Mouse (Mus musculus): ENCODE measurements at regions not wholly inside any gene's neighbourhood (a gene's known extent, or its start where the extent isn't known, plus 50 kb on each side); places are given as distances from the start of the nearest gene placed in this dataset.

DNA sequence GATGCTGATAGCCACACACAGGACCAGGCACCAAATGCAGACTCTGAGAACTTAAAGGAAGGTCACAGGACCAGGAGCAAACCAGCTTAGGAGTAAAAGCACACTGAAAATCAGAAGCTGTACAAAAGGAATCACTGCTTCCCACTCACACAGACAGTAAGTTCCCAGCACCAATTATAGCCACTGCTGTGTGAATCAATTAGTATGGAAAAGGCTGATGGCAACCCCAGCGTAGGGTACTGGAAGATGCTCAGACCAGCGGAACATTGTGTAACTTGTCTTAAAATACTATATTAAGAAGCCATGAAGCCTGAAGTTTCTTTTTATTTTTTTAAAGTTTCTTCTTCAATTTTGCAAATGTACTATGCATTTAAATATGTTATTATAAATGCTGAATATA, 115.8 kb downstream of the Lnpk start:
- TF ChIP-seq CTCF (IDR thresholded peaks at IDR 0.05): no peak
- DNase-seq (ENCODE audit: extremely low spot score in 1 of 2, low spot score in 2 of 2): no peak
- no peak overlapping the region for H3K4me3 ChIP-seq
- no peak overlapping the region for H3K27ac ChIP-seq
- intact Hi-C loops (cut with DNase I): no loop called here

DNA sequence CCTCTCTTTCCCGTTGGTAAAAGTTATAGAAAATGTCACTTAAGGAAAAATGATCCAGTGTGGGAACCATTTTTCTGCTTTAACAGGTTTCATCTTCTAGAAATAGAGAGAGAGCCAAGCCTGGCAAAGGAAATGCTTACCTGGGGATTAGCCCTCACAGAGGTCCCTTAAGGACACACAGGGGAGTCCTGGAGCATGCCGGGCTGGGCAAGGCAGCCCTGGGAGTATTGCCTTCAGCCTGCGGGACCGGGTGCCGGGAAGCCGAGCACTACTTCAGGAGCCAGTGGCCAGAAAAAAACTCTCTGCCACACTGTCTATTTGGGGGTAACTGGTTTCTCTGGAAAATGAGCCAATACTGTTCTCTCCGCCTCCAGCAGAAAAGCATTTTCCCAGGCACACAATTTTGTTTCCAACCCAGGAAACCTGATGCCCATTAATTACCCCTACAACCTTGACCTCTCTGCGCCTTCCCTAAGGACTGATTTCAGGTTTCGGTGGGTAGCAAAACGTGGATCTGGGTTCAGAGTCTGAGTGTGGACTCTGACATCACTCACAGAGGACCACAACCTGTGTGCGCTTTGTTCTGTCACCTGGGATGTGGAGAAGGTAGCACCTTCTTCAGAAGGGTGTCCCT, 117.9 kb downstream of the Lnpk start:
- TF ChIP-seq CTCF (IDR thresholded peaks at IDR 0.05): no peak

DNA sequence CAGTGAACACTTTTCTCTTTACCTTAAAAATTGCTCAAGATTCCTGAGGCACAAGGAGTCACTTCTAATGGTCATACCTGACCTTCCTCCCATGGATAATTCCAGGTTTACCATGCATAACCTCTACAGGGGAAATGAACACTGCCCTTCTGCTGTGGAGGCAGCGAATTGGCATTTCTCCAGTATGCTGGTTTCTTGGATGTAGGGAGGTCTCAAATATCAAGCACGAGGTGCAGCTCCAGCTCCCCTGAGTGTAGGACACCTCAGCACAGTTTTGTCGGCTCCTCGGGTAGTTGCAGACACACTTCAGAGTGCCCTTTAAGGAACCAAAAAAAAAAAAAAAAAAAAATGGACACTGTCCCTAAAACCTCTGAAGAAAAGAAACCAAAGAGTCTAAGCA, 124.8 kb downstream of the Lnpk start:
- Histone ChIP-seq H3K27ac (no peak overlapping the region), H3K4me3 (no peak overlapping the region)
- intact Hi-C loops (cut with DNase I): no loop called here
- TF ChIP-seq CTCF (IDR thresholded peaks at IDR 0.05): no peak
- no peak for DNase-seq (ENCODE audit: extremely low spot score in 1 of 2, low spot score in 2 of 2)

More for the DNA sequence above, 117.9 kb downstream of the Lnpk start:
- intact Hi-C loops (cut with DNase I): no loop called here
- DNase-seq (ENCODE audit: extremely low spot score in 1 of 2, low spot score in 2 of 2): no peak
- Histone ChIP-seq H3K4me3 (no peak overlapping the region), H3K27ac (no peak overlapping the region)

DNA sequence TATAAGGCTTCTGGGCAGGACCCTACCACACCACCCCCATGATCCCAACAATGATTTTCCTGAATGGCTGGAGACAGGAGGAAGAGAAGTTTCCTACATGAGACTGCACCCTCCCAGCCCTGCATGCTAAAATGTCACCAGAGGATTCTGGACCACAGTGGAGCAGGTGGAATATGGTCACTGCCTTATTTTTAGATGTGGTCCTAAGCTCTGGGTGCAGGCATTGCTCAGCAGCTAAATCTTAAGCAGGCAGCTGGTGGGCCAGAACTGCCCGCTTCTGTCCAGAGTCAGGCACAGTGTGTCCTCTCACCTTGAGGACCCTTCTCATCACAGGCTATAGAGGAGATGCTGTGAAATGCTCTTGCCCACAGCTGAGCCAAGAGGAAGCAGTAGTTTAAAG, 126.6 kb downstream of the Lnpk start:
- Histone ChIP-seq H3K4me3 (no peak overlapping the region), H3K27ac (no peak overlapping the region)
- no peak for TF ChIP-seq CTCF (IDR thresholded peaks at IDR 0.05)
- intact Hi-C loops (cut with DNase I): no loop called here
- no peak for DNase-seq (ENCODE audit: extremely low spot score in 1 of 2, low spot score in 2 of 2)

DNA sequence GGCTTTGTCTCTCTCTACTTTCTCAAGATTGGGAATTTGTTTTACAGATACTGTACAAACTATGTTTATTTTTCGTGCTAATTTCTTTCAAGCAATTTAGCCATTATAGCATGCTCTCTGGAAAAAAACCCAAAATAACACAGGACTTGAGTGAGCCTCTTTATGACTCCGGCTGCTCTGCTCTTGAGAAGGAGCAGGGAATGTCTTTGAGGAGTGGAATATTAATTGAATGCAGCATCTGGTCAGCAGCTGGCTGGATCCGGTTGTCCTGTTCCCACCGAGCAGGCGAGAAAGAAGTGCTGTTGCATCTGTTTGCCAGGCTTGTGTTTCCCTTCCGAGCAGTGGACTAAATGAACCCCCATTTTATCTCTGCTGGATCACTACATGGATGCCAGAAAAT, 127.7 kb downstream of the Lnpk start:
- DNase-seq (ENCODE audit: extremely low spot score in 1 of 2, low spot score in 2 of 2): no peak
- no peak overlapping the region for H3K4me3 ChIP-seq
- H3K27ac ChIP-seq: no peak overlapping the region
- no peak for TF ChIP-seq CTCF (IDR thresholded peaks at IDR 0.05)
- intact Hi-C loops (cut with DNase I): no loop called here

DNA sequence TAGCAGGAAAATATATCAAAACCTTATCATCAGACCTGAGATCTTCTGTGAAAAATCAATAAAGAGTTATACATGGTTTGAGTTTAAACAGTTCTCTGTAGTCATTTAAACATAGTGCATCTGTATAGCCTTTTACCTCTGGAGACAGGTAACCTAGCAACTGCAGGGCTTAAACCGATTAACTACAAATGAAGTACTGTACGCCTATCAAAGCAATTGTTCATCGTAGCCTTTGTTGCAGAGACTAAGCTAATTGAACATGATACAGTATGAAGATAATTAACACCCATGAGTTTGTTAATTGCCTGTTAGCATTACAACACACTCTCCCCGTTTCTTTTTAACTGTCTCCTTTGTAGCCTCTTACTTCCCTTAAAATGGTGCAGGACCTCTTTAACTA, 128.2 kb downstream of the Lnpk start:
- no peak overlapping the region for H3K27ac ChIP-seq
- intact Hi-C loops (cut with DNase I): no loop called here
- TF ChIP-seq CTCF (IDR thresholded peaks at IDR 0.05): no peak

DNA sequence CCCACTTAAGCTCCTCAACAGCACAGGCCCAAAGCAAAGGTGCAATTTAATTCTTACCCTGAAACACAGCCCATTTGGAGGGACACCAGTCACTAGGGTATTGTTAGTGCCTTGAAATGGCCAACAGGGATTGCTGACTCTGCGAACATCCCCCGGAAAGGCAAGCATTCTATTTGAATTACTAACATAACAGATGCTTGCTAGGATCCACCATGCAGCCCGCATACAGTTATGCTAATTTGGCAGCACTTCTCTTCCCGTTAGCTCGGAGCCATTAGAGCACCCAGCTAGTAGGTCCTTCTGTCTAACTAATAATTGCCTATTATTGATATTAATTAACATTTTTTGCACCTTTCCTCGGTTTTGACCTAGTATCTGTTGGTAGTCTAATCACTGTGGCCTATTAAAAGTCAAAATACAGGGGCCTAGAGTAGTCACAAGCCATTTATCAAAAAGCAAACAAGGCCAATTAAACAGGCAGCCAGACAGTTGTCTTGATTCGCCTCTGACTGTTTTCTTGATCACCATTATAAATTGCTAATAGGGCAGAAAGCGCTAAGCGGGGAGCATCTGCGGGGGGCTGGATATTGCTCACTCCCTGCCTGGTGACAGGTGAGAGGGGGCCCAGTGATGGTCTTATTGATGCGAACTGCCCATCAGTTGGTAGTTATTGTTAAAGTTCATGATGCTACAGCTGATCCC, 129.0 kb downstream of the Lnpk start:
- H3K27ac ChIP-seq: no peak overlapping the region
- no peak for DNase-seq (ENCODE audit: extremely low spot score in 1 of 2, low spot score in 2 of 2)
- intact Hi-C loops (cut with DNase I): no loop called here

More for the DNA sequence above, 128.2 kb downstream of the Lnpk start:
- no peak for DNase-seq (ENCODE audit: extremely low spot score in 1 of 2, low spot score in 2 of 2)
- H3K4me3 ChIP-seq: no peak overlapping the region

DNA sequence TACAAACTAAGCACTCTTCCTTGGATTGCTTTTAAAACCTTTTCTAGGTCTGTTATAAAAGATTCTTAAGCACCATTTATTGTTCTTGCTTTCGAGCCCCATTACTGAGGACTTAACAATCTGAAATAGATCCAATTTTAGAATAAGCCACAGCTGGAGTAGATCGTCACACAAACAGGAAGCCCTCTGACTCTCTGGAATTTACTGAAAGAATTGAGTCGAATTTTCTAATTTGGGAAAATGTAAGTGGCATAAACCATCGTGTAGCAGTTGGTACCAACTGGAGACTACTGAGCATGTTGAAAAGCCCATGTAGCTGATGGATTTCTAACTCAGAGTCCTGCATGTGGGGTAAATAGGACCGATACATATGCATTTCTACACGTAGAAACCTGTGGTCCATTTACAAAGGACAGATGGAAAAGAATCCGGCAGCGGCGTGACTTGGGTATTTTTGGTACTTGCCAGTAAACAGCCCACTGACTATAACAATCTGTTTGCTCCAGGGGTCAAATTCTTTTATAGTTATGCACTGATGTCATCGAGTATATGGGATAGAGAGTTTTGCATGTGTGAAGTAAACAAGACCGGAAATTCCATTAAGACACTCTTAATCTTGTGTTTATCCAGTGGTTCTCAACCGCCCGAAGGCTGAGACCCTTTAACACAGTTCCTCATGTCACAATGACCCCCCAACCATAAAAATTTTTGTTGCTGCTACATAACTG, 143.9 kb downstream of the Lnpk start:
- intact Hi-C loops (cut with DNase I): no loop called here
- DNase-seq (ENCODE audit: extremely low spot score in 1 of 2, low spot score in 2 of 2): no peak
- H3K27ac ChIP-seq: no peak overlapping the region
- no peak for TF ChIP-seq CTCF (IDR thresholded peaks at IDR 0.05)
- H3K4me3 ChIP-seq: no peak overlapping the region

More for the DNA sequence above, 129.0 kb downstream of the Lnpk start:
- H3K4me3 ChIP-seq: no peak overlapping the region
- no peak for TF ChIP-seq CTCF (IDR thresholded peaks at IDR 0.05)

DNA sequence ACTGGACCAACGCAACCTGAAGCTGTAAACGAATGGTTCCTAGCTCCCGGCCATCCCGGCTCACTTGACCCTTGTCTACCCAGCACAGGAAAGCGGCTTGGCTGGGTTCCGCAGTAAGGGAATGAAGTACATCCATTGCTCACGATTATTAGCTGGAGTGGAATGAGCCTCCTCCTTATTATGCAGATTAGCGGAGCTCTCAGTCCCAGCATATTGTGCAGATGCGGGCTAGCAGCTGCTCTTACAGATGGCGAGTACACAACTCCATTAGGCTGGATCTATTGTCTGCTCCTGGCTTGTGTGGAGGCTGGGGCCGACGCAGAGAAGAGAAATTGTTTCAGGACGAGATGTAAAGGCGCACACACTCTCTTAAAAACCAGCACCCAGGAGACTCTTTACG, 152.5 kb downstream of the Lnpk start:
- DNase-seq (ENCODE audit: extremely low spot score in 1 of 2, low spot score in 2 of 2): peak; percentile 17
- intact Hi-C loops (cut with DNase I): loop anchor here (5.0 kb wide), 2 partner anchors 76 to 124 kb away; no protein-coding TSS in a partner anchor
- TF ChIP-seq CTCF (IDR thresholded peaks at IDR 0.05): no peak
- Histone ChIP-seq H3K27ac (peak overlapping the region; percentile 47; the same call in 1 of the 2 replicates), H3K4me3 (peak overlapping the region; percentile 7; the same call in 1 of the 2 replicates)

DNA sequence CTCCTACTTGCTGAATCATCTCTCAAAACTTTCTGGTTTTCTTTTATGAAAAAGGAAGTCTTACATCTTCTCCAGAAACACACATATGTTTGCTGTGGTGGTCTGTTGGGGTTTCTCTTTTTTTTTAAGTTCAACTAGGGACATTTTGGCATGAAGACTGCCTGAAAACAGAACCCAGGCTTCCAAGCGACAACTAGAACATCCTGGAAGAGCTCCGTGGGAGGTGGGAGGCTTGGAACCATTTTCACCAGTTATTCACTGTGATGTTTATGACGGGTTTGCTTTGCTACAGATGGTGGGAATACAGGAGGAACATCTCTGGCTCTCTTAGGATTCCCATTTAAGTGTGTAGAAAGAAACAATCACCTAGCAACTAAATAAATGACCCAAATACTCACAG, 154.5 kb downstream of the Lnpk start:
- DNase-seq (ENCODE audit: extremely low spot score in 1 of 2, low spot score in 2 of 2): peak; percentile 25 to 43
- no peak for TF ChIP-seq CTCF (IDR thresholded peaks at IDR 0.05)
- intact Hi-C loops (cut with DNase I): loop anchor here (1.0 to 5.0 kb wide), 4 partner anchors 36 to 122 kb away; no protein-coding TSS in a partner anchor
- H3K4me3 ChIP-seq: no peak overlapping the region
- no peak overlapping the region; the same call in 1 of the 2 replicates for H3K27ac ChIP-seq

DNA sequence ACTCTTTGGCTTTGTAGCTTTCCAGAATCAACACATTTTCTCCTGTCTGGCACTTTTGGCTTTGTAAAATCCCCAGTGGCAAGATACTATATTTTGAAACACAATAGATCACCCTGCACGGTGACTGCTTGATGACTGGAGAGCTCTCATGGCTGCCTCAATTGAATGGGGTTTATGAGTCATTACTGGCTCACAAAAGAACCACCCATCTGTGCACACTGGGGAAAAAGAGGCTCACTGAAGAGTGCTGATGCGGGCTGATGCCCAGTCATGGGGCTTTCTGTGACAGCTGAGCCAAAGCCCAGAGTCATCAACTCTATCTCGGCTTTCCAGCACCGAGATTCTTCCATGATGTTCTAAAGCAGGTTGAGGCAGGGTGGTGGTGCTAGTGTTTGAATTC, 163.1 kb downstream of the Lnpk start:
- H3K4me3 ChIP-seq: no peak overlapping the region
- intact Hi-C loops (cut with DNase I): no loop called here
- DNase-seq (ENCODE audit: extremely low spot score in 1 of 2, low spot score in 2 of 2): no peak
- H3K27ac ChIP-seq: no peak overlapping the region
- no peak for TF ChIP-seq CTCF (IDR thresholded peaks at IDR 0.05)

DNA sequence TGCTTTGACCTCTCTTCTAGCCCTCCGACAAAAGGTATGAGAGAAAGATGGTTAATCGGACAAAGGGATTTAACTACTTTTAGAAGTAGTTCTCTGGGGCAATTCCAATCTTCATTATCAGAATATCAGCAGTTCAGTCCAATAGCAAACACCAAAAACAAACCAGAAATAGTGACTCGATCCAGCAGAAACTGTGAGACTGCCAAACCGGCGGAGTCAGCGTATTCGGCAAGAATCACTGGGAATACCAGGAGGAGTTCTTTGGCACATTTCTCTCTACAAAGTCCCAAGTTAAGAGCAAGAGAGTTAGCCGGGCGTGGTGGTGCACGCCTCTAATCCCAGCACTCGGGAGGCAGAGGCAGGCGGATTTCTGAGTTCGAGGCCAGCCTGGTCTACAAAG, 164.5 kb downstream of the Lnpk start:
- Histone ChIP-seq H3K27ac (no peak overlapping the region), H3K4me3 (no peak overlapping the region)
- no peak for DNase-seq (ENCODE audit: extremely low spot score in 1 of 2, low spot score in 2 of 2)
- intact Hi-C loops (cut with DNase I): no loop called here
- TF ChIP-seq CTCF (IDR thresholded peaks at IDR 0.05): no peak

All from left cerebral cortex, adult 2 months (tissue).